Mouse (Mus musculus) frontal cortex, postnatal 10 days (tissue): ENCODE measurements around the gene Ipo5.
A peak's percentile ranks its signal among the peaks of the same experiment; 100 is the strongest.

Experiments used
- DNase-seq, 2 experiments: peaks; one replicate each; pipeline ENCODE4 v3.0.0; 2022; ENCODE audit warnings: low spot score in 2 of 2, mixed read lengths in 1 of 2

Gene Ipo5

GRCm38 (mm10) chr14:120910733-120911324, at the start of gene Ipo5:
Ipo5 (plus strand) TSS chr14:120911224.
- peak; percentile 92 to 95 for DNase-seq

DNA sequence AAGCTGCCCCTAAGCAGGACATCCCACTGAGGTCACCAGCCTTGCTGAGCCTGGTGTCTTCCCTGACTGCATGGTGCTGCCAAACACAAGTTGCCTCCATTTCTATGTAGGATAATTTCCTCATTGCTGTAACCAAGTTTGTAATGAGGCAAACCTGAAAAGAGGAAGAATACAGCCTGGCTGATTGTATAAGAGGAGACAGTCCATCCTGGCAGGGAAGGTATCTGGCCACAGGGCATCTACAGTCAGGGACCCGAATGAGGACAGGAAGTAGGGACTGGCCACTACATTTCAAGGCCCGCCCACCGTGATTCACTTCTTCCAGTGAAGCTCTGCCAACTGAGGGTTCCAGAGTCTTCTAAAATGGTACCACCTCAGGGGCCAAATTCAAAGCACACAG, 47.8 kb upstream of the Ipo5 start:
- DNase-seq: no peak

- DNase-seq: no peak
Observed at GRCm38 (mm10) chr14:120864896-120865295, 46.1 kb upstream of the Ipo5 start.

GRCm38 (mm10) chr14:120866573-120866972, 44.5 kb upstream of the Ipo5 start:
- DNase-seq: no peak

DNA sequence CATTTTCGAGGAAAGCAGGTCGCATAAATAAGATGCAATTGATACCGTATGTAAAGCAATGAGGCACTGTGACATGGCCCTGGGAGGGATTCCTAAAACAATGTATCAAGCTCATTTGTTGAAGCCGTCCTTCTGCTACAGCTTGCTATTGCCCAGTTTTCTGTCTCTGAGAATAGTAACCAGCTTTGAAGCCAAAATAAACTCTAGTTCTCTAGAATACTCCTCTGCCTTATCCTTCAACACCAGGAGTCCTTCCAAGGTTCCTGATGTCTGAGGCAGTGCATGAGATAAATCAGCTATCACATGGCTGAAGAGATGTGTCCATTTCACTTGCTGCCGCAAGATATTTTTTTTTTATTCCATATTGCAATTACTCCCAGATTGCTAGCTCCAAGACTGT, 43.9 kb upstream of the Ipo5 start:
- DNase-seq: no peak

DNA sequence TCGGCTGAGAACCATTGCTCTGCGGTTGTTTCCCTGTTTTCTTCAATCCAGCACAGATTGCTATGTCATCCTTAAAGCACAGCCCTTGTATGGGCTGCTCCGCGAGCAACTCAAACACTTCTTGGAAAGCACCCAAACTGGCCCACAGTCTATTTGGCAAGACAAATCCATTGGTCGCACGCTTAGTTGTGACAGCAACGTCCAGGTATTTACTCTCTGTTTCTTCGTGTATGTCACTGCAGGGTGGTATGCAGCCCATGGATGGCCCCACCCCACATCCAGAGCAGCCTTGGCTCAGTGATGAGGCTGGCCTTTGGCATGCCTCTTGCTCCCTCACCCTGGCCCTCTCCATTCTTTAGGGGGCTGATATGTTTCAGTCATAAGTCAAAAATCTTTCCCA, 42.5 kb upstream of the Ipo5 start:
- no peak for DNase-seq

DNA sequence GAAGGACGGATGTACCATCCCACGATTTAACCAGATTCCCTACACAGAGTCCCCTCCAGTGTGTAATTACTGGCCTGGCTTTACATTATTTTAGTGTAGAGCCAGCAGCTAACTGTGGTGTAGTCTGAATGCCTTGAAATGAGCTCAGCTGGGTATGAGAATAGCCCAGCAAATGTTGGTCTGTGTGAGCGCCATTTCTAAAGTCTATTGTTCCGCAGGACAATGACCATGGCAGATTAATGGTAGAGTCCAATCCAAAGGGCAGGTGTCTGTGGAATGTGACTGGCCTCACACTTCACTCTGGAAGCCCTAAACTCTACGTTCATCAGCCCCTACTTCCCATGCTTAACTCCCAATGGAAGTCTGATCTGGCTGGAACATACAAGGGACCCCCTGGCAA, 40.3 kb upstream of the Ipo5 start:
- no peak for DNase-seq

- no peak for DNase-seq
Observed at GRCm38 (mm10) chr14:120874397-120874796, 36.6 kb upstream of the Ipo5 start.

- no peak for DNase-seq
Observed at GRCm38 (mm10) chr14:120875144-120875543, 35.9 kb upstream of the Ipo5 start.

- no peak for DNase-seq
Observed at GRCm38 (mm10) chr14:120875811-120876388, 35.1 kb upstream of the Ipo5 start.

DNA sequence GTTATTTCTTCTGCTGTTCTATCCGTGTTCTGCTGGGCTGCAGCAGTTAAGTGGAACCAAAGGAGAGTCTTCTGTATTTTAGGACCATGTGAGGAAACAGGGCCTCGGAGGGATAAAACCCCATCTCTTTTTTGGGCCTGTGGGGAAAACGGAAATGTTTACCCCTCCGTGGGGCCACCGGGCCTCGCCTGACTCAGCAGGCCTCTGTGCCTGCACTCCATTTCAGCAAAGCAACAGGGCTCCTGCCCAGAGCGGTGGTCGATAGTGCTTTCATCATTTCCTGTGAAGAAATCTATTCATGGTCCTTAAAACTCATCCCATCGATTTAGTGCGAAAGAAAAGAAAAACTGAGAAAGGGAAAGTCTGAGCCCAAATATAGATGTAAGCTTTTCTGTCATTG, 33.9 kb upstream of the Ipo5 start:
- DNase-seq: no peak

DNA sequence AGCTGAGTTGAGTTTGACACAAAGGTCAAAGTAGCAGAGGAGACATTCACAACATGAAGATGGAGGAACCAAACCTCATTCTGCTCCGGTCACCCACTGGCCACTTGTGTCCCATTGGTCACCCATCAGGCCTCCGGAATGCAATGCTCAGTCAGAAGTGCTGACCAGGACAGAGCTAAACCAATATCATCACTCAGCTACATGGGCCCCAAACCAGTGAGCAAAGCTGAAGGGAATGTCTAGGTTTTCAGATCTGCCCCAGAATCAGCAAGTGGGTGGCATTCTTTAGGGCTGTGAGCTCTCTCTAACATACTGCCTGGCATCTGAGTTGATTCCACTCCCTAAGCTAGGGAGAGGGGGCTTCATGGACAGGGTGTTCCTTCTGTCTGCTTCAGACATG, 32.0 kb upstream of the Ipo5 start:
- DNase-seq: no peak

DNA sequence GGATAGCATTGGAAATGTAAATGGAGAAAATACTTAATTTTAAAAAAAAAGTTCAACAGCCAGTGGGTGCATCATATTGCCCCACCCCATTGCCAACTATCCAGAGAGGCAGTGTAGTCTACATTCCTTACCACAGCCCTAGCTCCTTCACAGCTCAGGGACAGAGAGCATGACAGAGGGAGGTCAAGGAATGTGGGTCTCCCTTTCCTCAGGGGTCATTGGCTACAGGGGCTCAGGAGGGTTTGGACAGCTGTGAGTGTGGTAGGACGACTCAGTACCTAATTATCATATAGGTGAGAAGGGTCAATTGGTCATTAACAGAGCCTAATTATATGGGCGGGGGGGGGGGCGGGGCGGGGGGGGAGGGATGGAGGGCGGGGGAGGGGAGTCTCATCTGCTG, 30.4 kb upstream of the Ipo5 start:
- no peak for DNase-seq

DNA sequence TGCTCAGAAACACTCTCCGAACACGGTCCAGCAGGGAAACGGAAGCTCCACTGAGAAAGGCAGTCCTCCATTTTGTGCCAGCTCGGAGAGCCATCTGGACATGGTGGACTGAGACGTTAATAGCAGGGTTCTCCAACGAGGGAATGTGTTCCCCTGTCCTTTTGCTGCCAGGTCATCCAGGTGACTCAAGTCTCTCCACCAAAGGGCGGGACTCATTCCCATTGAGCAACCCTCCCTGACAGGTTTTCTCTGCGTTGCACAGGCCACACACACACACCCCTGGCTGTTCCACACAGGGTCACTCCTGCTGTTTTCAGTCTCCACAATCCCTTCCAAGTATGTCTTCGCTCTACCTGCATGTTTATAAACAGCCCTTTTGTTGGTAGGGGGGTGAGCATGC, 30.0 kb upstream of the Ipo5 start:
- DNase-seq: no peak

GRCm38 (mm10) chr14:120888681-120889080, 22.3 kb upstream of the Ipo5 start:
- no peak for DNase-seq

DNA sequence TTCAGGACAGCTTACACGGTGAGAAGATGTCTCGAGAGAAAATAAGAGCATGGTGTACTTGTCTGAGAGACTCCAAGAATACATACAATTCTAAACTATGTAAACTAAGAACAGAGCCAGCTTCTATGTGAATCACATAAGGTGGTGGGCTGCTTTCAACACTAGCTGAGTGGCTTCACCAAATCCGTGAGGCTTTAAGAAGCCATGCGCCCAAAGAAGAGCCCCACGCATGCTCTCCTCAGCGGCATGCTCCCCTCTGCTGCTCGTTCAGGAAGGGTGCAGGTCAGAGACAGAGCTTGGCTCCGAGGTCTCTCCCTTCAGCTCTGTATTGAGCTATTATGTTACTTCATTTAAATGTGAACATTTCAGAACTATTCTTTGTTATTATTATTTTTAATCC, 18.7 kb upstream of the Ipo5 start:
- peak in 1 of 2 experiments; percentile 13 for DNase-seq

- DNase-seq: no peak
Observed at GRCm38 (mm10) chr14:120896613-120897012, 14.4 kb upstream of the Ipo5 start.

- DNase-seq: no peak
Observed at GRCm38 (mm10) chr14:120898876-120899275, 12.1 kb upstream of the Ipo5 start.

DNA sequence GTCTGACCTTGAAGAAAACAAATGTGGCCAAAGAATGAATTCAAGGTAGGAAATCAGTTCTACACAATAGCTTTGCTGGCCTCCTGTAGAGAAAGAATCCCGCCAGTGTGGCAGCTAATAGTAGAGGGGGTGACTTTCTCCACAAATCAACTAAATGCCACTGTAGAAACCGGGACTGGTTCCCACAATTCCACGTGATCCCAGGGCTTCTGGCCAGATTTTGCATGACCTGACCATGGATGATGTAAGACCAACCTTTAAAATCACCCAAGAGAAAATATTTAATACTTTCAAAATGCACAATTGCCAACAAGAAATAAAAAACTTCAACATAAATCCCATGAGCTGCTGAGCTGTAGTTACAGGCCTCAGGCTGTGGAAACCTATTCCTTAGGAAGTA, 1.6 kb upstream of the Ipo5 start:
- no peak for DNase-seq

- peak in 1 of 2 experiments; percentile 33 for DNase-seq
Observed at GRCm38 (mm10) chr14:120910320-120910719, 704 bp upstream of the Ipo5 start.

DNA sequence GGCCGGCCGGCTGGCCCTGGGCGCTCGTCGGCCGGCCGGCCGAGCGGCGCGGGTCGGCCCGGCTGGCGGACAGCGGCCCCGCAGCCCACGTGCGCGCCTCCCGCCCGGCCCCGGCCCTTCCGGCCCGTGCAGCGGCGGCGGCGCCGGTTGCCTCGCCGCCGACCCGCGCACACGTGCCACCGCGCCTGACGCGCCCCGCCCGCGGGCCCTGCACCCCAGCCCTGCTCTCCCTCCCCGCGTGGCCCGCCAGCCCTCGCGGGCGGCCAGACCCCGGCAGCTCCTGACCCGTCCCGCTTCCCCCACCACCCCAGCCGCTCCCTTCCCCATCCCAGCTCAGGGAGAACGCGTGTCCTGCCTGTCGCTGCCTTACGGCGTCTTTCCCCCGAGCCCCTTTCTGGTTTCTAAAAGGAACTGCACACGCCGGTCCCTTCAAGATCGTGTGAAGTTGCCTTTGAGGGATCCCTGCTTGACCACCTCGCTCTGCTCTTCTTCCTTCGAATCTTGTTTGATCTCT, 421 bp downstream of the Ipo5 start:
- peak; percentile 25 to 29 for DNase-seq

DNA sequence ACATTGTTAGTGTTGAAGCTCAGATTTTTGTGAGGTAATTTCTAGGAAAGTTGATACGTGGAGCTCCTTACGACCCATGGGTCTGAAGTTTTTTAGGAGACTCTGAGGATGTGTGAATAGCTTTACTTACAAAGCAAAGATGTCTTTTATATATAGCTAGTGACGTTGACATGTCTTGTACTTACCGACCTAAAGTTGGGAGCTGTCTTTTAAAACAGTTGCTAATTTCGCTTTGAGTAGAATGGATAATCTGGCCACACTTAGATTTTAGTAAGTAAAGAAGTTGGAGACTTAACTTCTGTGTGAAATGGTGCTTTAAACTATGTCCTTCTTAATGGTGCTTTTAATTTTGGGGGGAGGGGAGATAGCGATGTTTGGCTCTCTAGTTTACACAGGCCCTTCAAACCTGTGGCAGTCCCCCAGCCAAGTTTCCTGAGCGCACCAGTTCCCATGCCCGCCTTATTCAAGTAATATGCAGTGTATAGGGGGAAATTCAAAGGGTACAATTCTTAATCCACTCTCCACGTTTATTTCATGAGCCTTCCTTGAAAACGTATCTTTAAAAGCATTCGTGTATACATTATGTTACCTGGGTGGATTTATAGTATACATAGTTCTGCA, 1.2 kb downstream of the Ipo5 start:
- DNase-seq: no peak

DNA sequence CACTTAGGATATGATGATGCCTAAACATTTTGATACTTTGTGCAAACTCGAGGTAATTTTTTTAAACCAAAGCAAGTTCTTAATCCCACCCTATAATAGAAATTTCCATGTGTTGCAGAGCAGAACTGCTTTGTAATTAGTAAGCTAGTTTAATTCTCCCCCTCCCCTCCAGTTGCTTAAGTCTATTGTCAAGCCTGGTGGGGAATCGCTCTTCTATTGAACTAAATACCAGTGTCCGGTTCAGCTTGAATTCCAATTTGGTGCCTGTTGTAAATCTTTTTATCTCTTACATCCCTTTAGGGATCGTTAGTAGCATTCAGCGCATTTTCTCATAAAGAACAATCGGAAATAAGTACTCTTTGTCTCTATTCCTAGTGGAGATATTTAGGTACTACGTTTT, 1.9 kb downstream of the Ipo5 start:
- no peak for DNase-seq
